Mouse (Mus musculus): ENCODE results near the gene Tgfa.
A peak's percentile ranks its signal among the peaks of the same experiment; 100 is the strongest.

GRCm38 (mm10) chr6:86186106-86186955, 8.7 kb upstream of the Tgfa start:
- TF ChIP-seq CTCF (IDR thresholded peaks at IDR 0.05; ENCODE audit: low read depth) (peak; percentile 14; the same call in 1 of the 2 replicates), EP300 (IDR thresholded peaks at IDR 0.05; ENCODE audit: low read depth) (no peak)

All from liver, postnatal 0 days (tissue).